In genomic region chr1:160743229-160743628, GRCm38 (mm10) we compare ENCODE assay signal across 9 mouse cellular contexts. TPM values are rescaled to one million over a fixed set of nuclear protein-coding genes. Genes with fewer than 3 reads are reported as not detected.
DNase-seq lines count a peak whose midpoint lies in the region; ATAC-seq and TF ChIP-seq lines count a peak whose summit lies in the region.
"Had no signal": no experiment of that assay in that cellular context is flagged by ENCODE, and none has a peak within 500 bp of the region (broad histone marks: within the 10 kb centered on the region; RNA-seq: fewer than 3 reads in every experiment).

No protein-coding gene starts in this region.

- no peaks in the 10 kb centered on the region for H3K27me3 ChIP-seq in kidney, adult 2 months (replicated peaks; ENCODE audit: control insufficient read depth, insufficient read depth, low read length)
- H3K27me3 ChIP-seq in liver, embryonic 13.5 days = no peaks in the 10 kb centered on the region
- H3K27me3 ChIP-seq: heart, embryonic 15.5 days had no signal

- H3K9me3 ChIP-seq in liver, embryonic 13.5 days (replicated peaks) = no peaks in the 10 kb centered on the region
- H3K9me3 ChIP-seq: heart, embryonic 15.5 days had no signal

- H3K36me3 ChIP-seq in kidney, adult 2 months (ENCODE audit: control insufficient read depth, insufficient read depth, low read length) = no peaks in the 10 kb centered on the region
- no peaks in the 10 kb centered on the region; the same call in 1 of the 2 replicates for H3K36me3 ChIP-seq in liver, embryonic 13.5 days

- H3K4me2 ChIP-seq in liver, embryonic 13.5 days = no peak overlapping the region
- H3K4me2 ChIP-seq: heart, embryonic 15.5 days had no signal

- ATAC-seq in cerebellum, adult (ENCODE audit: insufficient number of reproducible peaks, low FRiP score, low TSS enrichment) = no peak
- ATAC-seq in liver, embryonic 13.5 days (ENCODE audit: low read depth) = no peak

- no peak for TF ChIP-seq POLR2A in kidney, adult 2 months (IDR thresholded peaks at IDR 0.05; ENCODE audit: low read depth, low read length)

- H3K9ac ChIP-seq in liver, embryonic 13.5 days = no peak overlapping the region
- H3K9ac ChIP-seq: heart, embryonic 15.5 days had no signal

- H3K4me3 ChIP-seq in kidney, adult 2 months (ENCODE audit: insufficient read depth, low read depth, low read length) = no peak overlapping the region
- no peak overlapping the region for H3K4me3 ChIP-seq in liver, embryonic 13.5 days (replicated peaks)
- H3K4me3 ChIP-seq: heart, embryonic 15.5 days had no signal

- peak; percentile 42 for TF ChIP-seq CTCF in kidney, adult 2 months (conservative IDR thresholded peaks at IDR 0.05; ENCODE audit: insufficient read depth, insufficient read length, low read depth, low read length)

- no peaks in the 10 kb centered on the region for H3K4me1 ChIP-seq in kidney, adult 2 months (ENCODE audit: control insufficient read depth, insufficient read depth, low read length)
- H3K4me1 ChIP-seq in liver, embryonic 13.5 days (replicated peaks) = peaks cover 15% of the 10 kb centered on the region

- peak; percentile 57 for DNase-seq in cerebellum, adult 11 months
- peak; percentile 18 for DNase-seq in urinary bladder, postnatal 25 days (ENCODE audit: low spot score)
- DNase-seq in urinary bladder, adult 18-20 months (ENCODE audit: low spot score in 2 of 2) = no peak
- peak; percentile 80 for DNase-seq in embryo, embryonic 11 days
- DNase-seq in kidney, adult 2 months = peak; percentile 75
- peak; percentile 22 for DNase-seq in liver, embryonic 13.5 days
- peak; percentile 59 for DNase-seq in right cerebral cortex, postnatal 4 days

- H3K27ac ChIP-seq in kidney, adult 2 months (ENCODE audit: insufficient read depth, low read depth, low read length) = no peak overlapping the region
- H3K27ac ChIP-seq in liver, embryonic 13.5 days = no peak overlapping the region
- H3K27ac ChIP-seq: heart, embryonic 15.5 days had no signal

- 1% methylated on average over 2 of the region's 2 CpGs for WGBS in kidney, adult 2 months
- WGBS in liver, embryonic 13.5 days (ENCODE audit: insufficient replicate concordance) = 6% methylated on average over 2 of the region's 2 CpGs

RNA-seq across cellular contexts. Expression of gene Rabgap1l, which starts 49.8 kb away (rescaled TPM):
- polyA plus RNA-seq in kidney, adult 2 months (2012; rRNA removed) = 8.8 and 12.9 TPM in 2 replicates
- 37.5 and 41.6 TPM in 2 replicates for polyA plus RNA-seq in liver, embryonic 13.5 days (2015; fragmentation: Nextera tagmentation; extraction: Ambion mirVana)

Comparison
In these comparisons a context has a peak if more than half of its experiments do, and no peak if none do; other contexts are left out.
1. DNase-seq: peak in cerebellum, adult 11 months (single experiment), urinary bladder, postnatal 25 days (single experiment), embryo, embryonic 11 days (single experiment), kidney, adult 2 months (single experiment), liver, embryonic 13.5 days (single experiment) and right cerebral cortex, postnatal 4 days (single experiment); none in urinary bladder, adult 18-20 months (0 of 2).